In the genomic region with DNA sequence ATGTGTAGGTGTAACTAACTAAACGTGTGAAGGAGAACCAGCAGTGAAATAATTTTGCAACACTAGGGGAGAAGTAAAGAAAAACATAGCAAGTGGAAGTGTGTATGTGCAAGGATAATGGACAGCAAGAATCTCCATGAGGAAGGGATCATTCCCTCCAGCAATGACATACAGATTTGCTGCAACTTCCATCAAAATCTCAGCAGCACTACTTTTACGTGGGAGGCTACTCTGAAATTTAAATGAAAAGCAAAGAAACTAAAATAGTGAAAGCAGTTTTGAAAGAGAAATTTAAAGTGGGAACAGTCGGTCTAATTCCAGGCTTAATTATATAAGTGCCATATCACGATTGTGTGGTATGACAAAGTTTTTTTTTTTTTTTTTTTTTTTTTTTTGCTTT, we compare ENCODE assay signal across 22 mouse cellular contexts.
"Had no signal": no experiment of that assay in that cellular context is flagged by ENCODE, and none has a peak within 500 bp of the region (broad histone marks: within the 10 kb centered on the region; RNA-seq: fewer than 3 reads in every experiment).

No protein-coding gene starts in this region.

- DNase-seq: heart, postnatal 10 days; heart, postnatal 14 days; heart, postnatal 36 days; heart, postnatal 4 days; kidney, adult 11 months; kidney, adult 18-20 months; kidney, adult 2 months; kidney, adult 8-10 months; kidney, adult 9 months; kidney, postnatal 10 days; kidney, postnatal 14 days; kidney, postnatal 25 days; kidney, postnatal 36 days; kidney, postnatal 4 days; layer of hippocampus, adult 9-11 months; layer of hippocampus, postnatal 36 days had no signal

- ATAC-seq: hindbrain, embryonic 16.5 days; hindbrain, postnatal 0 days; inflammation-experienced regulatory T-cells, adult 6 months; intestine, embryonic 15.5 days; intestine, embryonic 16.5 days; intestine, postnatal 0 days had no signal
